Mouse (Mus musculus): ENCODE measurements at regions not wholly inside any gene's neighbourhood (a gene's known extent, or its start where the extent isn't known, plus 50 kb on each side); places are given as distances from the start of the nearest gene placed in this dataset.

DNA sequence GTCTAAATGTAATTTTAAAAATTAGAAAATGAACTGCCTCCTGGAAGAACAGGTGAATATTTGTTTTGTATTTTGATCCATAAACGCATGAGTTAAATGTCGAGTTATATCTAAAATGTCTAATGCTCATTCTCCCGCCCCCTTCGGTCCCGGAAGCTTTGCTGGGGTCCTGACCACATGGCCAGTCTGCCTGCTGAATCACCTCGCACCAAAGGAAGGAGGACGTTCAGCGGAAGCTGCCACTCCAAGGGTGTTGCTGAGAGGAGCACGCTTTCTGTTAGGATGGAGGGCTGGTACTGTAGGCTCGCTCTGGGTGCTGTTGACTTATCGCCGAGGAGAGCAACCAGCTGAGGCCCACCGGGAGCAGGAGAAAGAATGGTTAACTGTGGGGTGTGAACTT lies 328.0 kb downstream of the Zfp706 start:
- no peak for DNase-seq (ENCODE audit: low spot score in 2 of 2)

DNA sequence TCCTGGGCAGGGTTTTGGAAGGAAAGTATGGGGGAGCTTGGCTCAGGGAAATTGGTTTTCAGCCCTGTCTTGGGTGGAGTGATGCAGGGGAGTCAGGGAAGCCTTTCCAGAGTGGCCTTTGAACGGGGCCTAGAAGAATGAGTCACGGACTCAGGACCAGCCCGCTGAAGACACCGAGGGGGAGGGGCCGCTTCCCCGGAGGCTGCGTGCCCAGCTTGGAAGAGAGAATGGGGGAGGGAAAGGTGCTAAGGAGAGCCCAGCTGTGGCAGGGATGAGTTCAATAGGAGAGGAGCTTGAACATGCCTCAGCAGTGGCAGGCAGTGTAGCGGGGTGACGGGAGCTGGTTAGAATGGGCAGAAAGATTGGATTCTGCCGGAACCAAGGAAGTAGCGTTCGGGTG lies 337.8 kb downstream of the Zfp706 start:
- DNase-seq (ENCODE audit: low spot score in 2 of 2), result no peak

DNA sequence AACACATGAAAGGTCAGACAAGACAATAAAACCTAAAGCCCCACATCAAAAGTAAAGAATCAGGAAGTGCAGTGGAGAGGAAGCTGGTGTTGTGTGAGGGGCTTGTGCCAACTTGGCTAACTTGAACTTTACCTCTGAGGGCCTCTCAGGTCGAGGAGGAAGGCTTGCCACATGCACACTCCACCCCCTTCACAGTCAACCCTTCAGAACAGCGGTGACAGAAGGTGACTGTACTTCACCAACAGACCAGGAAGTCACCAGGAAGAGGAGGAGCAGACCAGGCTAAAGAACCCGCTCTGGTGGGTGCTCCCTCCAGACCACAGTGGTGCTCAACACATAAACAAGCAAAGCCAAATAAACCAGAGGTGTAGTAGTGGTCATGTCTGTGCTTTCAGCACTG lies 341.0 kb downstream of the Zfp706 start:
- no peak for DNase-seq (ENCODE audit: low spot score in 2 of 2)

DNA sequence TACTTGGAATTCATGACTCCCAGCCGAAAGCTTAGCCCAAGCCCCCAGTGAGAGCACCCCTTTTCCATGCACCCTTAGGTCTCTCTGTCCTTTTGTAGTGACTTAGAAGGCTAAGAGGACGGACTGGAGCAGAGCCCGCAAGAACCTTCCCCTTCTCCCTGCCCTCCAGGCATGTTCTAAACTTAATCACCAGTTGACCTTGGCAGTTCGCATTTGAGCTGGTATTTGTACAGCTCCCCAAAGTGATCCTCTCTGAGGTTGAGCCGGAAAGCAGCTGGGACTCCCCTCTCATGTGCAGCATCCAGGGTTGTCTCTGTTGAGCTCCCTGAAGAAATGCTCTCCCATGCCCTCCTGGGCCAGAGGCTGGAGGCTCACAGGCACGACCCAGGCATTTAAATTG lies 343.2 kb downstream of the Zfp706 start:
- no peak for DNase-seq (ENCODE audit: low spot score in 2 of 2)

DNA sequence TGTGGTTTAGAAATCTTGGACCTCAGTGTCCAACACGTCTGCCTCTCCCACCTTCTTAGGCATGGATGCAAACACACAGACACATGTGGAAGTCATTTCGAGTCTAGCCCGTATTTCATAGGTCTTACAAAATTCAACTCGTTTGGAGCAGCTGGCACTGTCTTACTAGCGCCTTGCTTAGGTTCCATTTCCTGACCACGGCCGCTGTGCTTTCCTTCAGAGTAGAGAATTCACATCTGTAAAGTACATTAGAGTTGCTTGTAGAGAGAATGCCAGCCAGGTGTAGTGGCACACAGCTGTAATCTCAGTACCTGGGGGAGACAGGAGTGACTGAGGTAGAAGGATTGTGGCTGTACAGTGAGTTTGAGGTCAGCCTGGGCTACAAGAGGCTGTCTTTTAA lies 346.6 kb downstream of the Zfp706 start:
- no peak for DNase-seq (ENCODE audit: low spot score in 2 of 2)
